Mouse (Mus musculus): ENCODE results near the gene Svip.
A peak's percentile ranks its signal among the peaks of the same experiment; 100 is the strongest.

Gene Svip

DNA sequence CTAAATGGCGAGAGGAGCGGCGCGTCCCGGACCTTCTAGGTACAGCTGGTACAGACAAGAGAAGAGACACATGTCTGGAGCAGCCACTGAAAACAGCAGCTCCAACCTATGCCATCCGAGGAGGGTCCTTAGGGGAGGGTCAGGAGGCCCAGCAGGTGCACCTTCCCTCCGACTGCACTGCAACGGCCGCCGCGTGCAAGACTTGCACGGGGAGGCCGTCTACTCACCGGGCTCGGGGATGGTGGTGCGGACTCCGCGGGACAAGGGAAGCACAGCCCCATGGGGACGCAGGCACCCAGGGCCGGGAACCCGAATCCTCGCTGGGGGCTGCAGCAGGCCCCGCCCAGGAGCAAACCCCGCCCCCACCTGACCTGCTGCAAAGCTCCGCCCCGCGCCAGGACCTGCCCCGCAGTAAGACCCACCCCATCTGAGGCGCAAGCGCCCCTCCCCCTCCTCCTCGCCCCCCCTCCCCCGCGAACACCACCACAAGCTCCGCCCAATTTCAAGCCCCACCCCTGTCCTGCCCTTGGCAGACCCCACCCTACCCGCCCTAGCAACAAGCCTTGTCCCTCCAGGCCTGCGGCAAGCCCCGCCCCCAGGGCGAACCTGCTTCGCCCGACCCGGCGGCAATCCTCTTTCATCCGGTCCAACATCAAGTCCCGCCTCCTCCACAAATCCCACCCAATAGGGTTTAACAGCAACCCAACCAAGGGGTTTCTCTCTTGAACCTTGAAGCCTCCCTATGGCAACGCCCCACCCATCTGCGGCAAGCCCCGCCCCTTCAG is at the start of gene Svip:
Svip (minus strand) TSS at position 508 of the 785 bp plus-strand sequence.
- DNase-seq (ENCODE audit: low spot score): peak; percentile 88

DNA sequence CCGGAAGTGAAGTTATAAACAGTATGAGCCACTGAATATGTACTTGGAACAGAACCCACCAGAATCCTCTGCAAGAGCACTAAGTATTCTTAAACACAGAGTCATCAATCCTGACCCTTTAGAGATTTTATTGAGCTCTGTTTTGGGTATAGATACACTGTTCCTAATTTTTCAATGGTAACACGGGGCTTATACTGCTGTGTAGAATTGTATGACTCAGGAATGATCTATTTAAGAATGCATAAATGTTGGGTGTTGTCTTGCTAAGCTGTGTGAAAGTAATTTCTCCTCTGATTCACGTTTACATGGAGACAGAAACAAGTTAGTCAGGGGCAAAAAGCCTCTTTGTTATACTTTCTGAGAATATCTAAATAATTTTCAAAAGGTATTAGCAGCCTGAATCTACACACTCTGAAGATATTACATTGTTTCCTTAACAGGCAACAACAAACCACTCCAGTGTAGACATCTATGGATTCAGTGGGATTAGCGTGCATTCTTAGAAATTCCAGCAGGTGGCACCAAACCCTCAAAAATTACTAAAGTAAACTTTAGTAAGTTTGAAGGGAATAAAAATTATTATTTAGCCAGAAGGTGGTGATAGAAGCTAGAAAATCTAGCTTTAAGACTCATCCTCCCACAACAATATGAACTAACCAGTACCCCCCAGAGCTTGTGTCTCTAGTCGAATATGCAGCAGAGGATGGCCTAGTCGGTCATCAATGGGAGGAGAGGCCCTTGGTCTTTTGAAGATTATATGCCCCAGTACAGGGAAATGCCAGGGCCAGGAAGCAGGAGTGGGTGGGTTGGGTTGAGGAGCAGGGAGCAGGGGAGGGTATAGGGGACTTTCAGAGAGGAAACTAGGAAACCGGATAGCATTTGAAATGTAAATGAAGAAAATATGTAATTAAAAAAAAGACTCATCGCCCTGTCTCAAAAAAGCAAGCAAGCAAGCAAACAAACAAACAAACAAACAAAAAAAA is 32.1 kb upstream of the Svip start:
- DNase-seq (ENCODE audit: low spot score): peak; percentile 35

DNA sequence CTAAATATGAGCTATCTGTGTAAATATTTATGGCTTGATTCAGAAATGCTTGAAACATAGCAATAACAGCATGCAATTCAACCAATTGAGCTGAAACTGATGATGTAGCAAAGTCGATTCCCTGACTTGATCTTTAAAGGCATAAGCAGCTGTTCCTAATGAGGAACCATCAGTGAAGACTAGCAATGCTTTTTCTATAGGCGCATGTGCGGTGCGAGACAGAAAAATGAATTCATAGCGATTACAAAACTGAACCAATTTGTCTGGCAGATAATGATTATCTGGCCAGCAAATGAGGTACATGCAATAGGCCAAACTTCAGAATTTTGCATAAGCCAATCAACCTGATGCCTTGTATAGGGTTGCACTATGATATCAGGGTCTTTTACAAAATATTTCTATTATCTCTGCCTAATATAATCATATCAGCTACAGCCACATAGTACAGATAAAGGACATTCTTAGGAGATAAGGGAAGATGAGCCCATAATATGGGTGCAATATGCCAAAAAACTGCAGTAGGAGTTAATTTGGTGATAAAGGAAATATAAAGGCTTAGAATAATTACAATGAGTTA is 18.3 kb upstream of the Svip start:
- no peak for DNase-seq (ENCODE audit: low spot score)

DNA sequence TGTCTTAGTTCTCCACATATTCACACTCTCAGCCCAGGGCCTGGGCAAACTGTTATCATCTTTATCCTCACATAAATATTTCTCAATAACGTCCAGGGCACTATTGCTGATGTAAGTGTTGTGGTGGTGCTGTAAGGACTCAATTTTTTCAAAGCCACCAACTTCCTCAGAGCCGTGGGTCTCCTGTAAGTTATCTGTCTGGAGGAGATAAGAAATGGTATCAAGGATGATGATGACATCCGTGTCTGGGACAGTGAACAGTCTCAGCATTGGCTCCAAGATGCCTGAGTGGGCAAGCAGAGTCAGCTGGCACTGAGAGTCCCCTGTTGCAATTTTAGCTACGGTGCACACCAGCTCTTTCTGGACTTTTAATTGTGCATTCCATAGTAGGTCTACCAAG is 16.2 kb upstream of the Svip start:
- DNase-seq (ENCODE audit: low spot score): no peak

DNA sequence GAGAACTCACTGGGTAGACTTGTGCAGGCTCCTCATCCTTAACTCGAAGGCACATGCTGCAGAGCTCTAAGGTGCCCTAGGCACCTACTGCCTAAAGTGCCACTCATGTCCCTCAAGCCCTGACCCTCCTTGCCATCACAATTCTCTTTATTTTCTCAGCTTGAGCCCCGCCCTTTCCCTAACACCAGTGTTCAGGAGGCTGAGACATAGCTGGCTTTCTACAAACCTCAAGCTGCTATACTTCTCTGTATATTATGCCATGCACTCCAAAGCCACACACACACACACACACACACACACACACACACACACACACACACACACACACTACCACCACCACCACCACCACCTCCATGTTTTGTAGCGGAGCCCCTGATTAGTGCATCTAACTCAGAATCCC is 9.8 kb upstream of the Svip start, which contains the start of gene 1700015G11Rik:
1700015G11Rik (minus strand) TSS at position 101 of the 400 bp plus-strand sequence.
- DNase-seq (ENCODE audit: low spot score): no peak

DNA sequence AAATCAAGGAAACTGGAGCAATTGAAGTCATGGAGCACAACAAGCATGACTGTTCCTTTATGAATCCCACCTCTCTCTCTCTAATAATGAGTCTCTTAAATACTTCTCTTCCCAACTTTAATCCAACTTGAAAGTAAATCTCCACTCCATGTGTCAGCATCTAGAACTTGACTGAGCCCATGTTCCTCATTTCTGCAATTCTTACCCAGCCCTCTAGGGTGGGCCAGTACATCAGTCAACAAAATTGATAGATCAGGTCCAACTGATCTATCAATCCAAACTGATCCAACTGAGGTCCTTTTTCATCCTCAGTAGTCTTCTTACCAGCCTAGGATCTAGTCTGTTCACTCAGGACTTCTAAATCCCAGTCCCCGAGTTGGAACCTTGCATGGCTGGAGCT is 9.4 kb upstream of the Svip start:
- no peak for DNase-seq (ENCODE audit: low spot score)

DNA sequence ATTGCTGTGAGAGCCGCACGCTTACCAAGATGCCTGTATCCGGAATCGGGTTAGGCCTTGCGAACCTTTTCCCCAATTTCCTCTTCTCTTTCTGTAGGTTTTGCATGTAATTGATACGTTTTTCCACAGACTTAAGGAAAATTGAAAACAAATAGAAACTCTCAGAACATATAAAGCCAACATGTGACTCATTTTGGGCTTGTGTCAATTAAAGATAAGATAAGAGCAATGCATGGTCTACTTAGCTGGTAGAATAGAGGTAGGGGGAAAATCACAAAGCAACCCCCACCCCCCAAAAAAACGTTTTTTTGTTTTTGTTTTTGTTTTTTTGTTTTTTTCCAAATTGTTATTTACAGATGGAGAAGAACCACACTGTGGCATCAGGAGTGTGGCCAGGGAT is 7.6 kb upstream of the Svip start:
- DNase-seq (ENCODE audit: low spot score): no peak

DNA sequence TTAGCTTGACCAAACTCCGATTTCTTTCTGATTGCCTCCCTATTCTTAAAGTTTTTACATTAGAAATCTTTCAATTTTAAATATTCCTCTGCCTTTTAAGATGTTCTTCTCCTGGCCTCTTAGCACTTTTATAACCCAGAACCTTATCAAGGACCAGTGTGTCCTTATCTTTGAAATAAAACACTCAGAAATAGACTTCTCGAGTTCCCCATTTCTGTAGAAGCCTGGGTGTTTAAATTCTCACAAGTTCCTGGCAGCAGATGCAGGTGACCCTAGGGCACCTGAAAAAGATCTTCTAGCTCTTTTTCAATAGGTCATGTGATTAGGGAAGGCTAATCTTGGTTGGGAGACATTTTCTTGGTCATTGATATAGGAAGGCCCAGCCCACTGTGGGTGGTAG is 1.3 kb upstream of the Svip start:
- no peak for DNase-seq (ENCODE audit: low spot score)

DNA sequence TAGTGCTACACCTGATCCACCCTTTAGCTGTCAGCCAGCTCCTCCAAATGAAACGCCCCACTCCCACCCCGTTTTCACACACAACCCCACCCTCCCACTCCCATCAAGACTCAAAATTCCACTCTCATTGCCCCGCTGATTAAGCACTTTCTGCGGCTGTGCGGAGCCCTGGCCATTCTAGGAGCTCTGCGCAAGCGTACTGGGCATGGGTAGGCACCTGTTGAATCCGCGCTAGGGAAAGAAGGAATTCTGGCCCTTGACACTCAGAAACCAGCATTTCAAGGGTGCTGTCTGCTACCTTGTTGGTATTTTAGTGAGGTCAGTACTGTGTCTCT is 445 bp upstream of the Svip start:
- DNase-seq (ENCODE audit: low spot score): peak; percentile 72

DNA sequence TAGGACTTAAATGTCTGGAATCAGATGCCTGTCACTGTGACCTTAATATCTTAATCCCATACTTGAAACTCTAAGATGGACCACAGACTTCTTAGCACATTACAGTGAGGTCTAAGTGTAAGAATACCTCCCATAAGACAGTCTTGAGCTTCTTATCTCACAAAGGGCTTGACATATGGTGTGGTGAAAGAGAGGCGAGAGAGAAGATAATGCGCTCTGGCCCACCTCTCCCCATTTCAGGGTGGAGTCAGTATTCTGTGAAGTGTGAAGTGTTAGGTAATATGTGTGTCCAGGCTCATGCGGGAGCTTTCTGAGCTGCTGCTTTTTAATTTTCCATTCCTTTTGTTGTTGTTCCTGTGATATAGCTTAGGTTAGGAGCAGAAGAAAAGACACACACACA is 14.8 kb downstream of the Svip start:
- DNase-seq (ENCODE audit: low spot score): no peak

DNA sequence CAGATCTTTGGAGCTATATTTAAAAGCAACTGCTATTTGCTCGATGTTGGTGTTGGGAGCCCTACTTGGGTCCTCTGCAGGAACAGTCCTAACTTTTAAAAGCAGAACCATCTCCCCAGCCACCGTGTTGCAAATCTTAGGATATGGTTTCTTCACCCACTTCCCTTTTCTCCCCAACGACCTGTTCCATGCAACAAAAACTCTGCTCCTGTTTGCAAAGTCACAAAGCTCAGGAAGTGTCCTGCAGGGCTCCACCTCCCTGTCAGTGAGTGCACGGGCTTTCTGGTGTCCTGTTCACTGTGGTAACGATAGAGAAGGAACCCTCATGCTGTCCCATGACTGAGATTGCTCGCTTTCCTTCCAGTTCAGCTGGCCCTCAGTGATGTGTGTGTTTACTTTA is 18.9 kb downstream of the Svip start:
- DNase-seq (ENCODE audit: low spot score): no peak

DNA sequence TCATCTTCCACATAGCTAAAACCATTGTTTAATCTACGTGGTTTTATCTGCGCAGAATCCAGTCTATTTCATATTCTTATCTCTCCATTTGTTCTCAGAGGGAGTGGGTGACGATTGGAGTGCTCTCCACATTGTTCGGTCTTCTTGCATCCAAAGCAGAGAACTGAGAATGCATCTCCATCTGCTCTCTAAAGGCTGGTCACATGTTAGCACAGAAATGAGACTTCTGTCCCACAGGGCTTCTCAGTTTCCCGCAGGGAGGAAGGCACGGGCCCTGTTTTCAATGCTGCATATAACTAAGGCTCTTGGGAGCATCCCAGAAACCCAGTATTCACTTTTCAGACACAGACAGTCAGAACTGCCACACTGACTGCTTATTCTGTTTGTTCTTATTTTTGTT is 20.1 kb downstream of the Svip start:
- DNase-seq (ENCODE audit: low spot score): no peak

DNA sequence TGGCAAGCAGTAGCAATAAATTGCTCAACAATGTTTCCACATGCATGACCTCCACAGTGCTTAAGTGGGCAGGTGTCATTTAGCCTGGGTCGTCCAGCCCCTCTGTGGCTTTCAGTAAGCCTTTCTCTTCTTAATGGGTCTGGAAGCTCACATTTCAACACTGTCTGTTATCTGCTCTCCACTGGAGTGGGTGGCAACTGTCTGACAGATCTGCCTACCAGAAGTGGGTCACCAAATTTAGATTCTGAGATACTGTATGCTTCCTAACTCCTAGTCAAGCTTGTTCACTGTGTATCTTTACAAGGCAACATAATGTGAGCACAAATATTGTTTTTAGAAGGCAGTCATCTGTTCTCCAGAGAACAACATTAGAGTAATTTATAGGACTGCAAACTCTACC is 23.5 kb downstream of the Svip start:
- DNase-seq (ENCODE audit: low spot score): peak; percentile 19

DNA sequence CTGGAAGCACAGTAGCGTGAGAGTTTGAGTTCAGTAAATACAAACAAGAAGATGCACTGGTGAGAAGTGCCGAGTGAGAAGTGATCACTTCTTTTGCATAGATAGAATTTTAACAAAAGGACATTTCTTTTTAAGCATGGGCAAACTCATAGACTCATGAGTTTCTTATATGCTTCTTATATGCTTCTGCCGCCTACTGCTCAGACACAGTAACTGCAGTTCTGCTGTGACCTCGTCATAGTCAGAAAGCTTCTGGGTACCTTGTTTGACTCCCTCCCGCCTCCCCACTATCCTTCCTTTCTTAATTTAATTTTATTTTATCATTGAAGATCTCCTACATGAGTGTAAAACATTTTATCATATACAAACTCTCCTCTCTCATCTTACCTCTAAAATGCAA is 26.5 kb downstream of the Svip start:
- peak; percentile 45 for DNase-seq (ENCODE audit: low spot score)

DNA sequence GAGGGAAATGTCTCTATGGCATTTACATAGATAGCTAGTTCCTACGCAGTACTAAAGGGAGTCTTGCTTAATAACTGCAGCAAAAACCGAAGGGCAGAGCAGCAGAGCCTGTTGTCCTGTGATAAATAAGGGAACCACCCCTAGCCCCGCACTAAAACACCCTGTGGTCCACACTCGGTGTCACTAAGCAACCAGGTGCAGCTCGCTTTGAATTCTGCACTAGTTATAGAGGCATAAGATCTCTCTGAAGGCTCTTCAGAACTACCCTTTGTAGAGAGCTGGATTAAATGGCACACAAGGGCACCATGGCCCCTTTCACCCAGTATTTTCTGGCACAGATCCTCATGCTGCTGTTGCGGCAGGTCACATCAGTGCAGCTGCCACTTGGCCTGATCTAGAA is 30.6 kb downstream of the Svip start:
- DNase-seq (ENCODE audit: low spot score): no peak

DNA sequence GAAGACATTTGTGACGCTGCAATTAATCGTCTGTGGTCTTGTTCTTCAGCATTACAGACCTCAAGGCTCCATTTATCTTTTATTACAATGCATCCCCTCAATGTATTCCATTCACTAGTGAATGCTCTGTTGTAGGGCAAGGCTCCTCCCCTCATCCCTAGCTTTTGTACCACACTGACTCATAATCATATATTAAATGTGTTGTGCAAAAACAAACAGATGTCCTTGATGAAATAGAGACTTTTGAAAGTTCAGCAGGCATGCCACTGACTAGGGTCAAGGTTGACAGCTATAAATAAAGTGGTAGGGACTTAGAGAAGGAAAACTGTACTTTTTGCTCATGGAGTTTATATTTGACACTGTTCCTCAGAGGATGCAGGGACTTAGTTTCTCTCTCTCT is 32.3 kb downstream of the Svip start:
- no peak for DNase-seq (ENCODE audit: low spot score)

DNA sequence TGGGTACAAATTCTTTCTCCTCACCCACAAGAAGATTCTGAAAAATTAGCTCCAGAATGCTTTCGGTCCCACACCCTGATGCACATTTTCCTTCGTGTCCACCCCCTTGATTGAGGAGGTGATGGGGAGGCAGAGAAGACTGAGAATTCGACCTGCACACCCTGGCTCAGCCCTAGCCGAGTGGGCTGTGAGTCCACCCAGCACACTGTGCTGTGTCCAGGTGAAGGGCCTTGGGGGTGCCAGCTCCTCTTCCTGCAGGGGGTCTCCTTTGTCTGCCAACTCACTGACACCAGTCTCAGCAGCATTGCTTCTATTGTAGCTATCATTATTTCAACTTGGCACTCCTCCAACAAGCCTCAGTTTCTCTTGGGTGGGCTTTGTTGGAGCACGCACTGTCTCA is 32.7 kb downstream of the Svip start:
- no peak for DNase-seq (ENCODE audit: low spot score)

DNA sequence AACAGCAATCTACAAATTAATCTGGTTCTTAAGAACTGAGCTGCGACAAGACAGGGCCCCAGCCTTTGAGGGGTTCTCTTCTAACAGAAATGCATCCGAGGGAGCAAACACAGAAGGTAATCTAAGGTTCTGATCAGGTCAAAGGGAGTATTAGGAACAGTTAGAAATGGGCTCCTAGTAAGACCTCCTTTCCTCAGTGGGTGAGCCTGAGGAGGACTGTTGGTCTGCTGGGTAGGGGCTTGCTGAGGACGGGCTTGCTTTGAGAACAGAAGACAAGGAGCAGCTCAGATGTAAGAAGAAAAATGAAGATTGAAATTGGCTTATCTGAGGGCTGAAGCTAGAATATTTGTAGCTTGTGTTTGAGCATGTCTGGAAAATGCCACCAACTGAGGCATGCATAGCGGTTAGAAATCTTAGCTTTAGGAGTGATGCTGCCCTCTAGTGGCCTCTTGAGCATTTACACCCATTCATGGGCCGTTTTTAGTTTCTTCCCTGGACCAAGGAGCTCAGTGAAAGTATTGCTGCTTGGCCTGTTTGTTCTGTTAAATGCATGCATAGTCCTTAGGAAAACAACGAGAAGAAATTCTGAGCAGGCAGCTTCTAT is 33.5 kb downstream of the Svip start:
- peak; percentile 77 for DNase-seq (ENCODE audit: low spot score)

DNA sequence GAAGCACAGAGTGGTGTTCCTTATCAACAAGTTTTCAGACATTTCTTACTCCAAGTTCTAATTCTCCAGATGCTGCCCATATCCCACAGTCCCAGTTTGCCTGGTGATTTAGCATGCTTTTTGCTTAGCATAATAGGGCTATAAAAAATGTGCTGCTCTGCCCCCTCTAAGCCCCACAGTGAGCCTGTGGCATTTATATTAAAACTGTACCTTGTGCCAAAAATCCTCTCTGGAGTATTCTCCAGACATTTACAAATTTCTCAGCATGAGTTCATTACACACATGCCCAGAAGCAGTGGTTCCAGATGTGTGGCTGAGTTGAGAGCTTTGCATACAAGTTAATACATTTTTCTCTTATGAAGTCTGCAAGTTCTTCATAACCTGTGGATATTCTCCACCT is 36.4 kb downstream of the Svip start:
- no peak for DNase-seq (ENCODE audit: low spot score)

DNA sequence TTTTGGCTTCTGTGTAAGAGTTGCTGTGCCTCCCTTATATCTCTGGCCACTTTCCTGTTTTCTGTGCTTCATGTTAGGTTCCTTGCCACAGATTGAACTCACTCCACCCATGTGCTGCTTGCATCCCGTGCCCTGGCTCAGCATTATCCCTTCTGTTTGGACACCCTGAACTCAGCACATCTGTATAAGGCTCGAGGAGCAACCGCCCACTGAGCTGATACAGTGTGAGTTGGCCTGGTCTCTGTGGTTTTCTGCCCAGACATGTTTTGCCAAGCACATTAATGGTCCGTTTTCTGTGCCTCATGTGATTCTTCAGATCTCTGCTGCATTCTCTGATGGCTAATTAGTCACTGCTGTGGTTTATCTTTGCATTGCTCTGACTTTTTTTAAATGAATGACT is 38.2 kb downstream of the Svip start:
- DNase-seq (ENCODE audit: low spot score): no peak

DNA sequence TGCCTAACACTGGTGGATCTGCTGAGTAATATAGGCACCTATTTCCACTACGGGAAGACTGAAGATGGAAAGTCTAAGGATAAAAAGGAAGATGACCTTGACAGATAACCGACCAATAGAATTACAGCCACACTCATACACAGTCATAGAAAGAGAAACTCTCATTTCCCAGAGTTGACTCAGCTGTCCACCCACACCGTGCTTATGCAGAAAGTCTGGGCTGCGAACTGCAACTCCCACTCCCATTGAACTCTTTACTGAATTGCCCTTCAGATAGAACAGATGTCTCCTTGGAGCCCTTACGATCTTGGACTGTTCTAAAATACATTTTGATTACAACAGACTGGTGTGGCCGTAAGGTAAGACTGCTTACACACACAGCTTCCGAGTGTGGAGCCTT is 41.1 kb downstream of the Svip start:
- DNase-seq (ENCODE audit: low spot score): no peak

DNA sequence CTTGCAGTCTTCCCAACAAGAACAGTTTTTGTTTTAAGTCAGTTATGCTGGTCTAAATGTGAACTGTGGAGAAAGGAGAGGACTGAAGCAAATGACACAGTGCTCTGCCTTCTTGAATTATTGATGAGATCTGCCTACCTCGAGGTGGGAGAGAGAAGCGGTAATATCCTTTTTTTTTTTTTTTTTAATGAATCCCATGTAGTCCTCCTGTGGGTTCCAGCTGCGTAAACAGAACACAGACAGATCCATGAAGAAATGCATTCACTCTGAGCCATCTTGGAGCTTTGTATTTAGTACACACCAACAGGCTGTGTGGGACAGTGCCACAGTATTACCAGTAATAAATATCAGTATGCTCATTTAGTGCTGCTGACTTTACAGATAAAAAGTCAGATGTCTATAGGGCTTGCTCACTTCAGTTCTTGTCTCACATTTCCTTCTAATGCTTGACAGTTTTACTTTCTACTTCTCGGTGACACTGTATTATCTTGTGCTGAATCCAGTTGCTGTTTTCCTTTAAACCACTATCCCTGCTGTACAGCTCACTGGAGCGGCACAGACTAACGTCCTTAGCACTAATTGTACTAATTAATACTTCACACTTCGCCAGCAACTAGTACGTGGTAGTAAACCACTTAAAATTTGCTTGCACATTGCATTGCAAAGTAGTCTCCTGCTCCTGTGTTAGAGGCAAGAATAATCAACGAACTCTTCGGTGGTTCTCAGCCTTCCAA is 43.4 kb downstream of the Svip start:
- DNase-seq (ENCODE audit: low spot score): no peak

All from embryo, embryonic 10 days (tissue).